Mouse (Mus musculus): Measurements from ENCODE around the gene Gm42791. TPM values are rescaled to one million over a fixed set of nuclear protein-coding genes. Genes with fewer than 3 reads are reported as not detected.

Gene Gm42791
- polyA plus RNA-seq (2015; fragmentation: Nextera tagmentation; extraction: Ambion mirVana) = 2.1 and 4.3 TPM in 2 replicates

DNA sequence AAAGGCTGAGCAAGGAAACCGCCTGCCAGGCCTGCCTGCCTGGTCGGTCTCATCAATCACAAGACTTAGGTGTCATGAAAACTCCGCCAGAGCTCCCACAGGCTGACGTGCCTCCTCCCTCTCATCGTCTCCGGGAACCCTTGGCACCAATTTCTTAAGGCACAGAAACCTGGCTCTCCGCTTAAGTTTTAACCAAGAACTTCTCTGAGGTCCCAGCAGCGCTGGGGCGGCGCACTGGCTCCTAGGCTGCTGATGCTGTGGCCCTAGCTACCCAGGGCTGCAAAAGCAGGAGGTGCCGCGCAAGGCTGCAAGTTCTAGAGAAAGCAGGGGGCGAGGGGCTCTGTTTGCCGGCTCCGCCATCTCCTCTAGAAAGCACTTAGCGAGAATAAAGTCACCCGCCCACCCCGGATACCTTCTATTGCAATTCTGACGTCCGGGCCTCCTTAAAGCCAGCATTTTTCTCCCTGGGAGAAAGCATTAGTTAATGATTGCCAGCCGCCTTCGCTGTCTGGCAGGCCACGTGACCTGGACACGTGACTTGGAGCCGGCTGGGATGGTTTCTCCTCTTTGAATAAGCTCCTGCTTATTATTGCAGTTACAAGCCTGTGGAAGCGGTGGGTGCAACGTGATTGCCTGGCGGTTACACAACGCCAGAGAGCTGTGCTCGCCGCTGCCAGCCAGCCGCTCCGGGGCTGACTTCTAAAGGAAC is at the start of gene Gm42791:
TSS of gene Gm42791 (minus strand) at position 442 of the 709 bp plus-strand sequence.
- Histone ChIP-seq H3K4me3 (peak within 1 kb of the TSS; percentile 52), H3K9me3 (no peaks in the 10 kb centered on the region), H3K36me3 (no peaks in the 10 kb centered on the region), H3K27me3 (no peaks in the 10 kb centered on the region), H3K4me1 (replicated peaks) (peaks cover 31% of the 10 kb centered on the region), H3K9ac (peak within 1 kb of the TSS; percentile 55), H3K4me2 (peak within 1 kb of the TSS; percentile 91), H3K27ac (replicated peaks) (peak within 1 kb of the TSS; percentile 92)
- 1% methylated on average over 33 of the region's 33 CpGs for WGBS
- peak; percentile 81 for ATAC-seq (ENCODE audit: low FRiP score, low read depth)

DNA sequence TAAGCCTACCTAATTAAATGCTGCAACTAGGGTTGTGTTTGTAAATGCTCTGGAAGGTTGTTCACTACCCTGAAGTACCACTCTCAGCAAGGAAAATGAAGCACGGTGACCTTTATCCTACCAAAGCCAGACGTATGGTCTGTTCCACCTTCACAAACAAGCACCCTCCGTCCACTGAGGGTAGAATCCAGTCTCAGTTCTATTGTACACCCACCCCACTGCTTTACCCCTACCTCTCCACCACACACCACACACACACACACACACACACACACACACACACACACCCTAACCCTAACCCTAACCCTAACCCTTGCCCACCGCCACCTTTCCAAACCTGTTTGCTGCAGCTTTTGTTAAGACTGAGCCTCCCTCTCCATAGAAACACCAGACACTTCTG is 49.1 kb upstream of the Gm42791 start:
- Histone ChIP-seq H3K9me3 (0 out of 2 replicates have a peak, but pooled peaks cover 2% of the 10 kb centered on the region), H3K4me3 (no peak overlapping the region), H3K9ac (no peak overlapping the region), H3K27ac (replicated peaks) (no peak overlapping the region), H3K4me1 (replicated peaks) (no peaks in the 10 kb centered on the region; the same call in 1 of the 2 replicates), H3K36me3 (peaks cover 13% of the 10 kb centered on the region), H3K27me3 (no peaks in the 10 kb centered on the region), H3K4me2 (no peak overlapping the region)
- WGBS = 89% methylated on average over 4 of the region's 4 CpGs
- no peak for ATAC-seq (ENCODE audit: low FRiP score, low read depth)

DNA sequence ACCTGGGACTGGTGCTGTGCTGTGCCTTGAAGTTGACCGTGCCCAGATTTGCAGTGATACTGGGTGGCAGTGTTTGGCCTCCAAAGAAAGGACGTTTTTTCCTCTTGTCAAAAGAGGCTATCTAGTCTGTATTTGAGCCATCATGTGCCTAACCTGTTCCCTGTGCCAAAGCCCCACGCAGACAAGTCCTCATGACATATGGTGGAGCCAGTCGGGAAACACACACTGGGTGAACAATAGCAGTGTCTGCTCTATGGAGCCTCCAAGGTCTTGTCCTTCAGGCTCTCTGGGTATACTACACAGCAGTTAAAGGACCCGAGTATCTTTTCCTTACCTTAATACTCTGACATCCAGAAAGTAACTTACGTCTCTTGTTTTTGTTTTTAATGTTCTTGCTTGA is 48.3 kb upstream of the Gm42791 start:
- Histone ChIP-seq H3K4me2 (no peak overlapping the region), H3K4me3 (no peak overlapping the region), H3K27me3 (no peaks in the 10 kb centered on the region), H3K9ac (no peak overlapping the region), H3K9me3 (0 out of 2 replicates have a peak, but pooled peaks cover 2% of the 10 kb centered on the region), H3K27ac (replicated peaks) (no peak overlapping the region), H3K4me1 (replicated peaks) (no peaks in the 10 kb centered on the region), H3K36me3 (peaks cover 13% of the 10 kb centered on the region)
- WGBS = 80% methylated on average over 6 of the region's 6 CpGs
- no peak for ATAC-seq (ENCODE audit: low FRiP score, low read depth)

DNA sequence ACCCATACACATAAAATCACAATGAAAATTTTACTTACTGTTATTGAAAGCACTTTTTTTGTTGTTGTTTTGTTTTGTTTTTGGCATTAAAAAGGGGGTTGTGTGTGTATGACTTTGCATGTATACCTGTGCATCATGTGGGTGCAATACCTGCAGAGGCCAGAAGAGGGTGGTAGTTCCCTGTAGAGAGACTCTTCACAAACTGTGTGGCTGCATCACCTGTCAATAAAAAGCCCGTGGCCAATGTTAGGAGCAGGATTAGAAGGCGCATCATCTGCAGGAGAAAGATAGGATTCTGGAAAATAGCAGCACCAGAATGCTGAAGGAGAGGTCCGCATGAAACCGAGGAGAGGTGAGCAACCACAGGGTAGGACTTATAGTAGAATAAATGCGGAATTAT is 44.9 kb upstream of the Gm42791 start:
- no peak for ATAC-seq (ENCODE audit: low FRiP score, low read depth)

DNA sequence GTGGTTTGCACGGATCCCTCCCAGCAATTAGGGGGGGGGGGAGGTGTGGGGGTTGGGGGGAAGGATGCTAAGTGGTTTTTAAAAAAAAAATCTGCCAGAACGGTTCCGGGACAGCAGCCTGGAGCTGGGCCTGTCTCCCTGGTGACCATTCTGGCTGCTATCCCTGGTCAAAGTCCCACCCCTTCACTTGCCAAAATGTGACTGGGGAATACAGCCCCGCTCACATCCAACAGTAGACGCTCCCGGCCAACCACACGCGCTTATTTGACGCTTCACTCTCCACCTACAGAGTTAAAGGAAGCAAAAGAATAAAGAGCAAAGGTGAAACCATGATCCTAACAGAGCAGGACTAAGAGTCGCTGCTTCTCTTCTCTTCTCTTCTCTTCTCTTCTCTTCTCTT is 42.8 kb upstream of the Gm42791 start:
- WGBS = 21% methylated on average over 10 of the region's 10 CpGs
- H3K4me1 ChIP-seq (replicated peaks) = no peaks in the 10 kb centered on the region
- ATAC-seq (ENCODE audit: low FRiP score, low read depth) = no peak

More for the DNA sequence above, 44.9 kb upstream of the Gm42791 start:
- H3K4me3 ChIP-seq = no peak overlapping the region
- no peak overlapping the region for H3K9ac ChIP-seq
- no peak overlapping the region for H3K27ac ChIP-seq (replicated peaks)
- 0 out of 2 replicates have a peak, but pooled peaks cover 2% of the 10 kb centered on the region for H3K9me3 ChIP-seq
- H3K4me1 ChIP-seq (replicated peaks) = no peaks in the 10 kb centered on the region
- WGBS = 93% methylated on average over 5 of the region's 5 CpGs
- no peaks in the 10 kb centered on the region for H3K27me3 ChIP-seq
- 0 out of 2 replicates have a peak, but pooled peaks cover under 1% of the 10 kb centered on the region for H3K36me3 ChIP-seq
- no peak overlapping the region for H3K4me2 ChIP-seq

DNA sequence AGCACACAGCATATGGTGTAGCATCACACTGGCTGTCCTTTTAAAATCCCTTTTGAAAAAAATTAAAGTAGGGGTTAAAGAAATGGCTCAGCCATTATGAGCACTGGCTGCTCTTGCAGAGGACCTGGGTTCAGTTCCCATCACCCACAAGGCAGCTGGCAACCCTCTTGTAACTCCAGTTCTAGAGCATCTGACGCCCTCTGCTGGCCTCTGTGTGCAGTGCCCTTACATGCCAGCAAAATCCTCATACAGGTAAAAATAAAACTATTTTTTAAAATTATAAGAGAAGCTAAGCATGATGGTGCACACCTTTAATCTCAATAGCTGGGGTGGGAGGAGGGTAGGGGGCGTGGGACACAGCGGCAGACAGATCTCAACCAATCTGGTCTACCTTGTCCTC is 42.0 kb upstream of the Gm42791 start:
- ATAC-seq (ENCODE audit: low FRiP score, low read depth) = no peak
- Histone ChIP-seq H3K9me3 (0 out of 2 replicates have a peak, but pooled peaks cover 2% of the 10 kb centered on the region), H3K27me3 (no peaks in the 10 kb centered on the region), H3K9ac (no peak overlapping the region), H3K4me1 (replicated peaks) (peaks cover under 1% of the 10 kb centered on the region), H3K36me3 (no peaks in the 10 kb centered on the region), H3K4me3 (no peak overlapping the region), H3K27ac (replicated peaks) (no peak overlapping the region), H3K4me2 (no peak overlapping the region)
- 97% methylated on average over 3 of the region's 3 CpGs for WGBS

More for the DNA sequence above, 42.8 kb upstream of the Gm42791 start:
- 0 out of 2 replicates have a peak, but pooled peaks cover 2% of the 10 kb centered on the region for H3K9me3 ChIP-seq
- no peaks in the 10 kb centered on the region for H3K36me3 ChIP-seq
- H3K27ac ChIP-seq (replicated peaks) = no peak overlapping the region
- no peak overlapping the region for H3K9ac ChIP-seq
- H3K4me3 ChIP-seq = no peak overlapping the region
- H3K4me2 ChIP-seq = no peak overlapping the region; the same call in 1 of the 2 replicates
- no peaks in the 10 kb centered on the region for H3K27me3 ChIP-seq

DNA sequence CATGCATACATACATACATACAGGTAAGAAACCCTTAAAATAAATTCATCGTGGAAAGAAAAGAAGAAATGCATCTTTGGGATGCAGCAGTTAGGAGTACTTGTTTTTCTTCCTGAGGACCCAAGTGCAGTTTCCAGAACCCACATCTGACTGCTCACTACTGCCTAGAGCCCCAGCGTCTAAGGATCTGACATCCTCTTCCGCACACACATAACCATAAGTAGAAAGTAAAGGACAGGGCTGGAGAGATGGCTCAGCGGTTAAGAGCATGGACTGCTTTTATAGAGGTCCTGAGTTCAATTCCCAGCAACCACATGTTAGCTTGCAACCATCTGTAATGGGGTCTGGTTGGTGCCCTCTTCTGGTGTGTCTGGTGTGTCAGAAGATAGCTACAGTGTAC is 37.5 kb upstream of the Gm42791 start:
- Histone ChIP-seq H3K27ac (replicated peaks) (no peak overlapping the region), H3K4me2 (no peak overlapping the region), H3K4me3 (no peak overlapping the region), H3K4me1 (replicated peaks) (peaks cover 17% of the 10 kb centered on the region), H3K36me3 (no peaks in the 10 kb centered on the region), H3K9me3 (no peaks in the 10 kb centered on the region), H3K27me3 (no peaks in the 10 kb centered on the region), H3K9ac (no peak overlapping the region)
- ATAC-seq (ENCODE audit: low FRiP score, low read depth) = no peak
- 97% methylated on average over 4 of the region's 4 CpGs for WGBS

DNA sequence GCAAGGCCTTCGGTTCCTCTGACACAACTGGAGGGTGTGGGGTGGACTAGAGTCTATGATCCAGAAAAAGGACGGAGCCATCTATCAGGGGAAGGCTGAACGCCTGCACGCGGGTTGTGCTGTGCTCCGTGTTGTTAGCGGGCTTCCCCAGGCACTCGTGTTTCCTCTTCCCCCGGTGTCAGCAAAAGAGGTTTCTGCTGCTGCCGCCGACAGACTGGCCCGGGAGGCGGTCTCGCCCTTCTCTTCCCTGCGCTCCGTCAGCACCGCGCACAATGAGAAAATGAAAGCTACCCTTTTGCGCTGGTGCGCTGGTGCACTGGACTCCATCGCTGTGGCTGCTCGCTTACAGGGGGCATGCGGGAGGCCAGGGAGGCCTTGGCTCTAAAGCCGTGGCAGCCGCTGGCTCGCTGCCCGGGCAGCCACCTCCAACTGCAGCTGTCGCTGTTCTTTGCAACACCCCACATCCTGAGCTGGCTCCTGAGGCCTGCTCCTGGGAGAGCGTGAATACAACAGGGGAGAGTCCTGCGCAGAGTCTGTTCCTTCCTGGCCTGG is 36.3 kb upstream of the Gm42791 start:
- H3K36me3 ChIP-seq = no peaks in the 10 kb centered on the region
- H3K4me2 ChIP-seq = peak overlapping the region; percentile 61
- peak; percentile 90 for ATAC-seq (ENCODE audit: low FRiP score, low read depth)
- H3K4me3 ChIP-seq = peak overlapping the region; percentile 32
- WGBS = 1% methylated on average over 30 of the region's 30 CpGs
- peak overlapping the region; percentile 43 for H3K9ac ChIP-seq
- no peaks in the 10 kb centered on the region for H3K9me3 ChIP-seq
- H3K4me1 ChIP-seq (replicated peaks) = peaks cover 17% of the 10 kb centered on the region
- H3K27me3 ChIP-seq = no peaks in the 10 kb centered on the region
- peak overlapping the region; percentile 78 for H3K27ac ChIP-seq (replicated peaks)

DNA sequence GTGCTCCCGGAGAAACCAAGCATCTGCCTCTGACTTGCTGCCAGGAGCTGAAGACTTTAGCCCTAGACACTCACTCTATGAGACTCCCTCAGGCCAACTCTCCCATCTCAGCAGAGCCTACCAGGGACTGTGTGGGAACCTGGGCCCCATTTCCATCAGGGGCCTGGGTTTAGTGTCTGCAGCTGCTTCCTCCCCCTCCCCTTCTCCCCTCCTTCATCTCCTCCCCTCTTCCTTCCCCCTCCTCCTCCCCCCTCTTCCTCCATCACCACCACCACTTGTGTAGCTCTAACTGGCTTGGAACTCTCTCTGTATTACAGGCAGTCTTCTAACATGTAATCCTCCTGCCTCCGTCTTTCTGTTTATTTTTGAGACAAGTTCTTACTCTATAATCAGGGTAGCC is 35.2 kb upstream of the Gm42791 start:
- ATAC-seq (ENCODE audit: low FRiP score, low read depth) = no peak

DNA sequence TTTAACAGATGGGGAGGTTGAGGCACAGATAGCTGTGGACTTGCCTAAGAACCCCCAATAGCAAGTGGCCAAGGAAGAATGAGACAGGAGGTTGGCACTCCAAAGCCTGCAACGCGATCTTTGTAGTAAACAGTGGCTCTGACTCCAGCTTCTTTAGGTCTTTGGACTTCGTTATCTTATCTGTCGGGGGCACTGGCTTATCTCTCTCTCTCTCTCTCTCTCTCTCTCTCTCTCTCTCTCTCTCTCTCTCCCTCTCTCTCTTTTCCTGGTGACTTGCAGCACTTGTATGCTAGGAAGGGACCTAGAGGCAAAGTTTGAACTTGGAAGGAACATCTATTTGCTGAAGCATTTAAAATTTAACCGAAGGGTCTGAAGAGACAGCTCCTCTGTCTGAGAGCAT is 33.4 kb upstream of the Gm42791 start:
- H3K4me2 ChIP-seq = no peak overlapping the region
- no peaks in the 10 kb centered on the region for H3K27me3 ChIP-seq
- no peak for ATAC-seq (ENCODE audit: low FRiP score, low read depth)
- no peaks in the 10 kb centered on the region for H3K9me3 ChIP-seq
- peaks cover 17% of the 10 kb centered on the region for H3K4me1 ChIP-seq (replicated peaks)
- H3K36me3 ChIP-seq = no peaks in the 10 kb centered on the region
- no peak overlapping the region for H3K4me3 ChIP-seq
- H3K27ac ChIP-seq (replicated peaks) = no peak overlapping the region
- H3K9ac ChIP-seq = no peak overlapping the region
- WGBS = 90% methylated on average over 5 of the region's 5 CpGs

More for the DNA sequence above, 35.2 kb upstream of the Gm42791 start:
- Histone ChIP-seq H3K27ac (replicated peaks) (no peak overlapping the region), H3K4me2 (no peak overlapping the region), H3K27me3 (no peaks in the 10 kb centered on the region), H3K36me3 (no peaks in the 10 kb centered on the region), H3K9ac (no peak overlapping the region), H3K9me3 (no peaks in the 10 kb centered on the region), H3K4me1 (replicated peaks) (peaks cover 17% of the 10 kb centered on the region), H3K4me3 (no peak overlapping the region)
- WGBS = 66% methylated on average over 2 of the region's 2 CpGs

DNA sequence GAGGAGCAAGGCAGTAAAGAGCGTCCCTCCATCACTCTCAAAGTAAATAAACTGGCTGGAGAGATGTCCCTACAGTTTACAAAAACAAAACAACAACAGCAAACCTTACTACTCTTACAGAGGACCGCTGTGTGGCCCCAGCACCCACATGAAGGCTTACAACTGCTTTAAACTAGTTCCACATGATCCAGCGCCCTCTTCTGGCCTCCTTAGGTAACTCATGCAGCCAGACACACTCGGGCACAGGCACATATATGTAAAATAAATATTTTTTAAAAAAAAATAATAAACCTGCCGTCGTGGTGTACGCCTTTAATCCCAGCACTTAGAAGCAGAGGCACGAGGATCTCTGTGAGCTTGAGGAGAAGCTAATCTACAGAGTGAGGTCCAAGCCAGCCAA is 32.4 kb upstream of the Gm42791 start:
- no peaks in the 10 kb centered on the region for H3K27me3 ChIP-seq
- no peak overlapping the region for H3K4me3 ChIP-seq
- H3K4me2 ChIP-seq = no peak overlapping the region
- no peak for ATAC-seq (ENCODE audit: low FRiP score, low read depth)
- H3K4me1 ChIP-seq (replicated peaks) = peaks cover 17% of the 10 kb centered on the region
- H3K9ac ChIP-seq = no peak overlapping the region
- no peak overlapping the region for H3K27ac ChIP-seq (replicated peaks)
- H3K9me3 ChIP-seq = no peaks in the 10 kb centered on the region
- no peaks in the 10 kb centered on the region for H3K36me3 ChIP-seq
- 77% methylated on average over 8 of the region's 8 CpGs for whole genome bisulfite sequencing

DNA sequence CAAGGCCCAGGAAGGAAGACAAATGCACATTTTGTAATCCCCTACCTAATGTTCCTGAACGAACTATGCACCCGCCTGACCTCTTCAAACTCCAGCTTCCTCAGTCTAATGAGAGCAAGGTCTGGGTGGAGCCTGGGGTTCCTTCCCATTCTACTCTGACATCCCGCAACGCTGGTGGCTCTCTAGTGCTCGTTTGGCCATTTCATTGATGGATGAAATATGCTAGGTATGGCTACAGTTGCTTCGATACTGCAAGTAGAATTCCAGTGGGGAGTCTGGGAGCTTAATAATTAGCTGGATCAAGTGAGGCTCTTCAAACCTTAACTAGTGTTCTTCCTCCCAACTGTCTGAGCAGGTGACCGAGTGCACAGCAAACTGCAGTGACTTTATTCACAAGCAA is 26.2 kb upstream of the Gm42791 start:
- no peaks in the 10 kb centered on the region for H3K36me3 ChIP-seq
- no peaks in the 10 kb centered on the region for H3K9me3 ChIP-seq
- no peak for ATAC-seq (ENCODE audit: low FRiP score, low read depth)
- peaks cover 3% of the 10 kb centered on the region; the same call in 1 of the 2 replicates for H3K4me1 ChIP-seq (replicated peaks)
- H3K27me3 ChIP-seq = peaks cover 4% of the 10 kb centered on the region; the same call in 1 of the 2 replicates
- H3K9ac ChIP-seq = no peak overlapping the region
- no peak overlapping the region for H3K27ac ChIP-seq (replicated peaks)
- WGBS = 67% methylated on average over 7 of the region's 7 CpGs
- no peak overlapping the region for H3K4me3 ChIP-seq
- H3K4me2 ChIP-seq = no peak overlapping the region

Data from hindbrain, embryonic 15.5 days (tissue).